Mouse (Mus musculus) bone marrow, adult 2 months (tissue): ENCODE measurements at regions not wholly inside any gene's neighbourhood (a gene's known extent, or its start where the extent isn't known, plus 50 kb on each side); places are given as distances from the start of the nearest gene placed in this dataset.

Experiments
- H3K27ac ChIP-seq: fragments of 200-500 bp; 2 replicates; pipeline ENCODE4 v1.5.1; 2012; ENCODE audit warnings: low read depth, mild to moderate bottlenecking, control low read depth, inconsistent platforms, low read length; ENCODE audit not compliant: control insufficient read depth, poor library complexity, insufficient read depth
- H3K4me1 ChIP-seq: fragments of 200-500 bp; 2 replicates; pipeline ENCODE4 v1.6.1; 2011; ENCODE audit warnings: low read length; ENCODE audit not compliant: control insufficient read depth, insufficient read depth
- H3K4me3 ChIP-seq: fragments of 200-500 bp; replicated peaks from 2 replicates; pipeline ENCODE3; 2011; ENCODE audit warnings: mild to moderate bottlenecking, low read depth, low read length, control low read depth; ENCODE audit not compliant: control insufficient read depth
- CTCF ChIP-seq: fragments of 200-500 bp; IDR thresholded peaks from 2 replicates; pipeline ENCODE4 v1.5.1; 2011; ENCODE audit warnings: low read length, control low read depth; ENCODE audit not compliant: control insufficient read depth, insufficient read depth
- POLR2A ChIP-seq: fragments of 200-500 bp; IDR thresholded peaks from 2 replicates; pipeline ENCODE4 v1.6.1; 2011; ENCODE audit warnings: low read depth, mild to moderate bottlenecking, control low read depth, low read length, borderline replicate concordance; ENCODE audit not compliant: control insufficient read depth
- WGBS: fragments of 180-500 bp; shearing (Covaris S2); methylation state at CpG from one replicate; pipeline ENCODE4 v1.1.7; 2018; 5-methylcytosine and 5-hydroxymethylcytosine counted together

GRCm38 (mm10) chrX:158920217-158920616 lies 289.9 kb upstream of the Rps6ka3 start:
- Histone ChIP-seq H3K4me1 (no peaks in the 10 kb centered on the region), H3K27ac (no peak overlapping the region), H3K4me3 (no peak overlapping the region)
- WGBS: 63% methylated on average over 3 of the region's 3 CpGs
- TF ChIP-seq POLR2A: no peak
- TF ChIP-seq CTCF: no peak

- TF ChIP-seq POLR2A: no peak
- no peak for TF ChIP-seq CTCF
- WGBS: 62% methylated on average over 5 of the region's 5 CpGs
- Histone ChIP-seq H3K4me1 (no peaks in the 10 kb centered on the region), H3K4me3 (no peak overlapping the region), H3K27ac (no peak overlapping the region)
Observed at GRCm38 (mm10) chrX:158921424-158921823, 288.7 kb upstream of the Rps6ka3 start.

GRCm38 (mm10) chrX:158921838-158922450 lies 288.2 kb upstream of the Rps6ka3 start:
- TF ChIP-seq CTCF (peak; percentile 39), POLR2A (no peak)
- H3K27ac ChIP-seq: no peak overlapping the region
- H3K4me3 ChIP-seq: no peak overlapping the region
- 26% methylated on average over 14 of the region's 14 CpGs for WGBS
- H3K4me1 ChIP-seq: no peaks in the 10 kb centered on the region

GRCm38 (mm10) chrX:158923081-158923561 lies 287.0 kb upstream of the Rps6ka3 start:
- Histone ChIP-seq H3K27ac (no peak overlapping the region), H3K4me1 (no peaks in the 10 kb centered on the region), H3K4me3 (no peak overlapping the region)
- no peak for TF ChIP-seq CTCF
- no peak for TF ChIP-seq POLR2A
- WGBS: 26% methylated on average over 14 of the region's 14 CpGs

GRCm38 (mm10) chrX:158923657-158924489 lies 286.2 kb upstream of the Rps6ka3 start:
- H3K4me1 ChIP-seq: no peaks in the 10 kb centered on the region
- TF ChIP-seq POLR2A (no peak), CTCF (no peak)
- WGBS: 40% methylated on average over 17 of the region's 17 CpGs

DNA sequence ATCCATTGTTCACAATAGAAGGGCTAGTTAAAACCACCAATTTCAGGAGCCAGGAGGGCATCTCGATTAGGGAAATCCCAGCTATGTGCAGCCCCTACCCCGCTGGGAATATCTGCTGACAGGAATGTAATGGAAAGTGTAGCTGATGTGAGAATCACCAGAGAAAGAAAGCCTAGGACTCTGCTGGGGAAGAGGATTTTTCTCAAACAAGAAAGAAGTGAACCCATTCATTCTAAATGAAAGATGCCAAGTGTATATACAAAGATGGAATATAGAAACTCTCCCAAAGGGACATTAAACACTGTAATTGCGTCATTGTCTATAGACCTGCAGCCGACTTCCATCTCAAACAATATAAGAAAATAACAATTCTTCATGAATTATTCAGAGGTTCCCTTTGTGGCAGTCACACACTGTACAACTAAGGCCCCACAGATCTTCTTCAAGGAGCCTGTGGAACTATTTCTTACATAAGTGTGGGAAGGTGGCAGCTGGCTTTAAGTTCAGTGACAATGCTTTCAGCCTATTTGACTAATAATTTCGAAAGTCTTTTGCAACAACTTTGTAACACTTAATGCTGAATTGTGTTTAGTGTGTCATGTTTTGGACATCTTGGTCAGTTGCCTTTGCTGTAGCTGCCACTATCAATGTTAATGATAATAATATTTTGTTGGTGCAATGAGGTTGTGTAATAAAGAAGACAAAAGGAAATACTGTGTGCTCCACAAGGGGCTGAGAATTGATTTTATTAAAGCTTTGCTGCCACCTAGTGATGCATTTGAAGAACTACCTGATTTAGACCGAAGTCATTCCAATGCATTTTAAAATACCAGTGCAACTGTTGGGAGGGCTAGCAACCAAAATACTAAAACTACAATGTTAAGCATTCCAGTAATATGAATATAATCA lies 285.4 kb upstream of the Rps6ka3 start:
- TF ChIP-seq CTCF: no peak
- TF ChIP-seq POLR2A: no peak
- Histone ChIP-seq H3K27ac (no peak overlapping the region), H3K4me1 (no peaks in the 10 kb centered on the region), H3K4me3 (no peak overlapping the region)
- WGBS: 45% methylated on average over 6 of the region's 6 CpGs

More at GRCm38 (mm10) chrX:158923657-158924489, 286.2 kb upstream of the Rps6ka3 start:
- no peak overlapping the region for H3K27ac ChIP-seq
- no peak overlapping the region for H3K4me3 ChIP-seq

DNA sequence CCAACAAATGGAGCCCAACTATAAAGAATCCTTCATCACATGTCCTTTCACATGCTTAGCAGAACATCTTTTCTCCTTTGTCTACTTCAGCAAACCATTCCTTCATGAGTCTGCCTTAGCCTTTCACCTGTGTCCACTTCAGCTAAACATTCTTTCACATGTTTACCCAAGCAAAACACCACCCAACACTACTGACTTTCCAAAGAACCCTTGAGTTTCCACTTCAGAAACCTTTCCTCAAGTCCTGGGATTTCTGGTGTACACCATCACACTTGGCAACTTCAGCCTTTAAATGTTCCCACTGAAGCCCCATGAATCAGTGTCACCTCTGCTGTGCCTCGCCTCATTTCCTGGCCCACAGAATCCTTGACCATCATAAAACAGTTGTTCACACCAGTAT lies 278.2 kb upstream of the Rps6ka3 start:
- H3K27ac ChIP-seq: no peak overlapping the region
- H3K4me1 ChIP-seq: no peaks in the 10 kb centered on the region
- TF ChIP-seq CTCF: no peak
- no peak for TF ChIP-seq POLR2A
- 70% methylated on average over 1 of the region's 1 CpGs for WGBS
- H3K4me3 ChIP-seq: no peak overlapping the region
